In genomic region chr11:89452862-89453261, GRCm38 (mm10) we compare ENCODE assay signal across 13 mouse cellular contexts.
DNase-seq lines count a peak whose midpoint lies in the region; ATAC-seq lines count a peak whose summit lies in the region.
"Had no signal": no experiment of that assay in that cellular context is flagged by ENCODE, and none has a peak within 500 bp of the region (broad histone marks: within the 10 kb centered on the region; RNA-seq: fewer than 3 reads in every experiment).

No protein-coding gene starts in this region.

- ATAC-seq in kidney, embryonic 14.5 days (ENCODE audit: low FRiP score, low TSS enrichment) = peak; percentile 85

- no peak for DNase-seq in kidney, postnatal 10 days
- peak; percentile 48 for DNase-seq in embryo, embryonic 10.5 days (ENCODE audit: low spot score)
- DNase-seq in forelimb bud, embryonic 11.5 days (ENCODE audit: low read depth, low spot score) = peak; percentile 18
- peak; percentile 50 for DNase-seq in mesoderm, embryonic 11.5 days (ENCODE audit: low read depth, low spot score)
- DNase-seq in urinary bladder, adult 18-20 months (ENCODE audit: low spot score in 2 of 2) = no peak
- DNase-seq in spleen, postnatal 10 days (ENCODE audit: low spot score in 2 of 2) = no peak
- DNase-seq in spleen, postnatal 36 days (ENCODE audit: low spot score in 2 of 2) = no peak
- DNase-seq: adrenal gland, adult 8-10 months had no signal

- H3K36me3 ChIP-seq in kidney, embryonic 14.5 days (ENCODE audit: control insufficient read depth, insufficient read depth, low read length) = no peaks in the 10 kb centered on the region
- H3K36me3 ChIP-seq: hindbrain, embryonic 15.5 days; limb, embryonic 15.5 days; neural tube, embryonic 12.5 days had no signal

- no peak overlapping the region for H3K4me3 ChIP-seq in kidney, embryonic 14.5 days (ENCODE audit: low read length)
- H3K4me3 ChIP-seq: hindbrain, embryonic 15.5 days; limb, embryonic 15.5 days; neural tube, embryonic 12.5 days had no signal

- no peak overlapping the region for H3K27ac ChIP-seq in kidney, embryonic 14.5 days (ENCODE audit: low read depth, low read length)
- H3K27ac ChIP-seq: hindbrain, embryonic 15.5 days; limb, embryonic 15.5 days; neural tube, embryonic 12.5 days; stomach, postnatal 0 days had no signal

- H3K4me1 ChIP-seq in kidney, embryonic 14.5 days (ENCODE audit: control insufficient read depth, insufficient read depth, low read length) = 0 out of 2 replicates have a peak, but pooled peaks cover under 1% of the 10 kb centered on the region

- no peak overlapping the region for H3K9ac ChIP-seq in kidney, embryonic 14.5 days (ENCODE audit: low read depth, low read length)
- H3K9ac ChIP-seq: hindbrain, embryonic 15.5 days; limb, embryonic 15.5 days; neural tube, embryonic 12.5 days had no signal

- H3K27me3 ChIP-seq in kidney, embryonic 14.5 days (ENCODE audit: control insufficient read depth, insufficient read depth, low read length) = no peaks in the 10 kb centered on the region
- H3K27me3 ChIP-seq: hindbrain, embryonic 15.5 days; limb, embryonic 15.5 days; neural tube, embryonic 12.5 days had no signal

- no peak overlapping the region for H3K4me2 ChIP-seq in kidney, embryonic 14.5 days (replicated peaks; ENCODE audit: low read depth, low read length)
- H3K4me2 ChIP-seq: hindbrain, embryonic 15.5 days; limb, embryonic 15.5 days; neural tube, embryonic 12.5 days had no signal

- 7% methylated on average over 2 of the region's 2 CpGs for WGBS in kidney, embryonic 14.5 days

- H3K9me3 ChIP-seq in kidney, embryonic 14.5 days (ENCODE audit: control insufficient read depth, low read length) = no peaks in the 10 kb centered on the region
- H3K9me3 ChIP-seq: hindbrain, embryonic 15.5 days; limb, embryonic 15.5 days; neural tube, embryonic 12.5 days had no signal

Comparison
In these comparisons a context has a peak if more than half of its experiments do, and no peak if none do; other contexts are left out.
1. DNase-seq: peak in embryo, embryonic 10.5 days (single experiment), forelimb bud, embryonic 11.5 days (single experiment) and mesoderm, embryonic 11.5 days (single experiment); none in kidney, postnatal 10 days (single experiment), urinary bladder, adult 18-20 months (0 of 2), spleen, postnatal 10 days (0 of 2) and spleen, postnatal 36 days (0 of 2).